Mouse (Mus musculus) lung, embryonic 16.5 days (tissue): Measurements from ENCODE around the gene Cys1. TPM values are rescaled to one million over a fixed set of nuclear protein-coding genes. Genes with fewer than 3 reads are reported as not detected.
A peak's percentile ranks its signal among the peaks of the same experiment; 100 is the strongest.

Source experiments
- ATAC-seq: fragments of 200-750 bp; cut with Nextera tagmentation; 2 replicates; pipeline ENCODE4 v1.8.0; 2017; ENCODE audit warnings: low read depth, mild to moderate bottlenecking, moderate library complexity
- H3K27ac ChIP-seq: fragments of 300-500 bp; sonication (generic); 2 replicates; pipeline ENCODE4 v1.5.1; 2014; ENCODE audit warnings: mild to moderate bottlenecking, control low read depth, low read length
- H3K27me3 ChIP-seq: fragments of 300-500 bp; sonication (generic); 2 replicates; pipeline ENCODE4 v1.6.1; 2014; ENCODE audit warnings: low read depth, low read length, mixed read lengths; ENCODE audit not compliant: control insufficient read depth, insufficient read depth
- H3K36me3 ChIP-seq: fragments of 300-500 bp; sonication (generic); 2 replicates; pipeline ENCODE4 v1.6.1; 2014; ENCODE audit warnings: low read length; ENCODE audit not compliant: control insufficient read depth, insufficient read depth
- H3K4me1 ChIP-seq: fragments of 300-500 bp; sonication (generic); replicated peaks from 2 replicates; pipeline ENCODE4 v1.6.1; 2014; ENCODE audit warnings: low read length, mixed read lengths; ENCODE audit not compliant: control insufficient read depth, insufficient read depth
- H3K4me2 ChIP-seq: fragments of 300-500 bp; sonication (generic); 2 replicates; pipeline ENCODE4 v1.6.1; 2014; ENCODE audit warnings: low read depth, low read length, control low read depth
- H3K4me3 ChIP-seq: fragments of 300-500 bp; sonication (generic); 2 replicates; pipeline ENCODE4 v1.5.1; 2014; ENCODE audit warnings: mild to moderate bottlenecking, low read length, control low read depth
- H3K9ac ChIP-seq: fragments of 300-500 bp; sonication (generic); 2 replicates; pipeline ENCODE4 v1.6.1; 2014; ENCODE audit warnings: low read length, control low read depth
- H3K9me3 ChIP-seq: fragments of 300-500 bp; sonication (generic); 2 replicates; pipeline ENCODE4 v1.6.1; 2016; ENCODE audit warnings: low read length; ENCODE audit not compliant: control insufficient read depth
- WGBS: fragments of 180-500 bp; shearing (Covaris S2); extraction: QIAGEN DNeasy Blood & Tissue Kit; methylation state at CpG from one replicate; pipeline ENCODE4 v1.1.7; 2014; 5-methylcytosine and 5-hydroxymethylcytosine counted together
- polyA plus RNA-seq: library from polyadenylated mRNA; unstranded; fragments of >200 nt; fragmentation: Nextera tagmentation; extraction: Ambion mirVana; gene quantifications from 2 replicates; pipeline ENCODE4 v1.2.1, GENCODE M21; 2015

Cys1 gene
- polyA plus RNA-seq, 1 experiment from 2014 or later, result 1.6 TPM

DNA sequence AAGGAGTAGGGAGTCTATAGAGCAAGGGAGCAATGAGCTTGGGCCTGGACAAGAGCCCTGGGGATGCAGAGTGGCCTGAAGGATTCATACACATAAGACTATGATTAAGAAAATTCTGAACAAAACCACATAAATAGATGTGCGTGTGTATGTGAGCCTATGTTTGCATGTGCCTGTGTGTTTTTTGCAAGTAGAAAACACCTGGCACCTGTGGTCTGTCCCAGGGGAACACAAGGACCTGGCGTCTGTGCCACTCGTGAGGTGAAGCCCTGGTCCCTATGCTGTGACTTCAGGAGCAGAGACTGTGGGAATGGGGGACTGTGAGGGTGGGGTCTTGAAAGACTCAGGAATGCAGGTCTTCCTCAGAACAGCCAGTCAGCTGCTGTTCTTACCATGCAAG, 47.0 kb downstream of the Cys1 start:
- Histone ChIP-seq H3K36me3 (no peaks in the 10 kb centered on the region), H3K27ac (no peak overlapping the region), H3K9me3 (no peaks in the 10 kb centered on the region), H3K4me1 (0 out of 2 replicates have a peak, but pooled peaks cover 2% of the 10 kb centered on the region), H3K27me3 (no peaks in the 10 kb centered on the region), H3K4me3 (no peak overlapping the region), H3K4me2 (no peak overlapping the region), H3K9ac (no peak overlapping the region)
- ATAC-seq, result no peak
- WGBS, result 77% methylated on average over 3 of the region's 3 CpGs

DNA sequence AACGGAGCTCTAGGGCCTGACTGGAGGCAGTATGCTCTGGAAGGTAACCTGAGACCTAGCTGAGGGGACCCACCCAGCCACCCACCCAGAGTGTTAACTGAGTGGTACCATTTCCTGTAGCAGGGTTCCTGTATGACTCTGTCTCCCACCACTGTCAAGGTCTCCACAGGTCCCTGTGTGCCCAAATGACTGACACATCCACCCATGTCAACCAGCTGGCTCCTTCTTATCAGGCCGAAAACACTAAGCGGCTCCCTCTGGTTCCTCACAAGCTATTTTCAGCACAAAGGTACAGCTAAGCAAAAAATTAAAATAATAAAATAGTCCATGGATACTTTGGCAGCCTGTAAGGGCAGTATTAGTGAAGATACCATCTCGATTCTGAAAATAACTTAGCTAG, 47.4 kb downstream of the Cys1 start:
- Histone ChIP-seq H3K9me3 (no peaks in the 10 kb centered on the region), H3K27ac (no peak overlapping the region), H3K27me3 (no peaks in the 10 kb centered on the region), H3K36me3 (no peaks in the 10 kb centered on the region), H3K9ac (no peak overlapping the region), H3K4me3 (no peak overlapping the region), H3K4me1 (0 out of 2 replicates have a peak, but pooled peaks cover 2% of the 10 kb centered on the region), H3K4me2 (no peak overlapping the region)
- ATAC-seq, result no peak
- whole genome bisulfite sequencing, result 63% methylated on average over 4 of the region's 4 CpGs

DNA sequence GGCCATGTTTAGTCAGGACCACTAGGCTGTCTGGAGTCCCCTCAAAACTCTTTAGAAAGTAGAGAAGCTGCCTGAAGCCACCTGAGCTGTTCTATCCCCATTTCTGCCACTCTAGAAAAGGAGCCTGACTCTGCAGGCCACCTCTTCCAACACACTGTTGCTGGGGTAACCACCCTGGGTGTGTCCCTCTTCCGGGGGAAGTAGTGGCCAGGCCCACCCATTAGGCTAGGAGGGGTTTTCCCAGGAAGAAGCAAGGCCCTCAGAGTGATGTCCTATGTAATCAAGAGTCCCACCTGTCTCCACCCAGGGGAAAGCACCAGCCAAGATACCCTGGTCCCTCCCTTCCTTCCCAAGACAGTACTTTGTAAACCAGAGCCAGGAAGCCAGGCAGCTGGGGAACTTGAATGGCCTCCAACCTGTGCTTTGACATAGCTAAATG, 47.8 kb downstream of the Cys1 start:
- H3K4me3 ChIP-seq, result no peak overlapping the region
- H3K4me1 ChIP-seq, result 0 out of 2 replicates have a peak, but pooled peaks cover 2% of the 10 kb centered on the region
- H3K4me2 ChIP-seq, result no peak overlapping the region
- no peaks in the 10 kb centered on the region for H3K36me3 ChIP-seq
- no peaks in the 10 kb centered on the region for H3K9me3 ChIP-seq
- H3K27me3 ChIP-seq, result no peaks in the 10 kb centered on the region
- no peak overlapping the region for H3K27ac ChIP-seq
- no peak for ATAC-seq
- 42% methylated on average over 1 of the region's 1 CpGs for WGBS
- no peak overlapping the region for H3K9ac ChIP-seq

DNA sequence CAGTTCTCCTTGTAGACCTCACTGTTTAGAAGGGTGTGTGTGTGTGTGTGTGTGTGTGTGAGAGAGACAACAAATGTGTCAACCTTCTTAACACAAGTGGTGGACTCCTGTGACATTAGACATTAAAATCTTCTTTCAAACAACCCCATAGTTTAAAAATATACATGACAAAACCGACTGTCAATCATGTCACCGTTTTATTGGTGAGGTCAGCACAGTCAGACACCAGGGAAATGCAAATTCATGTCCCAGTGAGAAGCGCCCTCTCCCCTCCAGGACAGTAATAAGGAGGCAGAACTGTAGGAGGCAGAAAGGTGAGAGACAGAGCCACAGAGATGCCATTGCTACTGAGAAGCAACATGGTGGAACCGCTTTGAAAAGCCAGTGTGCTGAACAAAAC, 49.2 kb downstream of the Cys1 start:
- no peak overlapping the region for H3K27ac ChIP-seq
- 60% methylated on average over 4 of the region's 4 CpGs for WGBS
- no peak for ATAC-seq

DNA sequence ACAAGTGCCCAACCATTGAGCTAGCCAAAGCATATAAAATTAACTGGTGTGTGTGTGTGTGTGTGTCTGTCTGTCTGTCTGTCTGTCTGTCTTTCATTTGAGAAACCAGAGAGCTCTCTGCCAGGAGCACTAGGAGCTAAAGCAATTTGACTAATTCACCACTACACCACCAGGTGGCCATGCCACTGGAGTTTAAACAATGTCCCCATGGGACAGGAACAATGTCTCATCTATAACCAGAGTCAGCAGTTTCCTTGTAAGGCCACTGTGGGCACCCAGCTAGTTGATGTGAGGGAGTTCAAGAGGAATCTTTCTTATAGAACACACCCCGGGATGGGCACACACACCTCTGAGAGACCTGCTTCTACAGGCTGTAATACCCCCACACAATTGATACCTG, 51.4 kb downstream of the Cys1 start:
- Histone ChIP-seq H3K9ac (no peak overlapping the region), H3K9me3 (no peaks in the 10 kb centered on the region), H3K36me3 (no peaks in the 10 kb centered on the region), H3K4me1 (no peaks in the 10 kb centered on the region), H3K4me2 (no peak overlapping the region), H3K27me3 (no peaks in the 10 kb centered on the region), H3K27ac (no peak overlapping the region), H3K4me3 (no peak overlapping the region)
- ATAC-seq, result no peak
- WGBS, result 70% methylated on average over 1 of the region's 1 CpGs

More for the DNA sequence above, 49.2 kb downstream of the Cys1 start:
- Histone ChIP-seq H3K4me1 (0 out of 2 replicates have a peak, but pooled peaks cover 2% of the 10 kb centered on the region), H3K4me3 (no peak overlapping the region), H3K27me3 (no peaks in the 10 kb centered on the region), H3K9me3 (no peaks in the 10 kb centered on the region), H3K9ac (no peak overlapping the region), H3K36me3 (no peaks in the 10 kb centered on the region), H3K4me2 (no peak overlapping the region)

DNA sequence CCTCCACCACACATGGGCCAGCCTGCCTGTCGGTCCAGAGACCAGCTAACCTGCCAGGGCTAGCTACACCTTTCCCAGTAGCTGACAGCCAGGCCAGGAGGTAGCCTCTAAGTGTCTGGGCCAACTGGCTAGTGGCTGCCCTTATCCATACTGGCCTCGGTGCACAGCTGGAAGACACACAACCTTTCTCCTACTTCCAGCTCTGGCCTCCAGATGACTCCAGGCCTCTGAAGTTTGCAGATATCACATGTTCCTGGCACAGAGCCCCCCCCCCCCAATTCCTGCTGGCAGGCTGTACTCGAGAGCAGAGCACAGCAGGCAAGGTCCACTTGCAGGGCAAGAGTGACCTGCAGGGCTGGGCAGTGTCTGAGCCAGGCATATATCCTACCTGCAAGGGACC, 54.4 kb downstream of the Cys1 start:
- Histone ChIP-seq H3K36me3 (no peaks in the 10 kb centered on the region), H3K4me1 (no peaks in the 10 kb centered on the region), H3K27me3 (no peaks in the 10 kb centered on the region), H3K9ac (no peak overlapping the region), H3K4me3 (no peak overlapping the region), H3K4me2 (no peak overlapping the region), H3K27ac (no peak overlapping the region), H3K9me3 (no peaks in the 10 kb centered on the region)
- no peak for ATAC-seq
- WGBS, result 31% methylated on average over 3 of the region's 3 CpGs

DNA sequence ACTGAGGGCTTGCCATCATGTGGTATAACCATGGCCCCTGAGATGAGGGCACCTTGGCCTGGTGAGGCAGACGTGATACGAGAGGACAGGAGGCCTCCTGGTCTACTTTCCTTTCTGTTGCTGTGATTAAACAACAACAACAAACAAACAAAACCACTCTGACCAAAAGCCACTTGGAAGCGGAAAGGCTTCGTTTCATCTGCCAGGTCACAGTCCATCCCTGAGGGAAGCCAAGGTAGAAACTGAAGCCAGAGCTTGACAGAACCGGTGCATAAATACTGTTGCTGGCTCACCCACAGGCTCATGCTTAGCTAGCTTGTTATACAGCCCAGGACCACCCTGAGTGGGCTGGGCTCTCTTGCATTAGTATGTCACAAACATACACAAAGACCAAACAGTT, 55.2 kb downstream of the Cys1 start:
- H3K4me2 ChIP-seq, result no peak overlapping the region

DNA sequence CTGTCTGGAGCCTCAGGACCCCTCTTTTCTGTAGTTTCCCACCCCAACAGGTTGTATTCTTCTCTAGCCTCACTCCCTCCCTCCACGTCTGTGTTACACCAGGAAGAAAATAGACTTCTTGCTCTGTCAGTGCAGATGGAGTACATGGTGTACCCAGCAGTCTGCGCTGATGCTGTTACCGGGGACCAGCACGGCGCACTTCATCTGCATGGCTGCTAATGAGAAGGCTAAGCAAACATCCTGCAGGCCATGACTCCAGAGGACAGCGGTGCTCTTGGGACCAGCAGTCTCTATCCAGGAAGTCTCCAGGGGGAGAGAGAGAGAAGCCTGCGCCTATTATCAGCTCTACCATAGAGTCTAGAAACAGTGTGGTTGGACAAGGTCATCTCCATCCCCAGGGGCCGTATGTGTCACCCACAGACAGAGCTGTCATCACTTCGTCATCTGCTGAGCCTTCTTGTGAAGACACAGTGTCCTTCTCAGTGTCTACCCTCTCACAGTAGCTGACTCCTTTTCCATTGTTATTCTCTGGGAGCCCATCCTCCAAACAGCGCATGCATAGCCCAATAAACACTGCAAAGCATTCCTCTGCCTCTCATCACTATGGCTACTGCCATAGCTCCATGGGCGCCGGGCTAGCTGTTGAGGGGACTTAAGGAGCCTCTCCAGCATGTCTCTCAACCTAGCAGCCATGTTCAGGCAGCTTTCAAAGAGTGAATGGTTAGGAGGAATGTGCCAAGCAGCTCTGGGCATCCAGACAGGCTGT, 57.9 kb downstream of the Cys1 start:
- Histone ChIP-seq H3K9me3 (no peaks in the 10 kb centered on the region), H3K9ac (no peak overlapping the region), H3K4me1 (no peaks in the 10 kb centered on the region), H3K4me2 (no peak overlapping the region), H3K36me3 (no peaks in the 10 kb centered on the region), H3K4me3 (no peak overlapping the region), H3K27ac (no peak overlapping the region), H3K27me3 (no peaks in the 10 kb centered on the region)
- 0 out of 2 replicates have a peak, but pooled peaks have one; percentile 47 for ATAC-seq
- WGBS, result 56% methylated on average over 12 of the region's 12 CpGs

More for the DNA sequence above, 55.2 kb downstream of the Cys1 start:
- Histone ChIP-seq H3K4me3 (no peak overlapping the region), H3K27ac (no peak overlapping the region), H3K9ac (no peak overlapping the region), H3K9me3 (no peaks in the 10 kb centered on the region), H3K4me1 (no peaks in the 10 kb centered on the region), H3K27me3 (no peaks in the 10 kb centered on the region), H3K36me3 (no peaks in the 10 kb centered on the region)
- no peak for ATAC-seq
- 86% methylated on average over 5 of the region's 5 CpGs for WGBS

DNA sequence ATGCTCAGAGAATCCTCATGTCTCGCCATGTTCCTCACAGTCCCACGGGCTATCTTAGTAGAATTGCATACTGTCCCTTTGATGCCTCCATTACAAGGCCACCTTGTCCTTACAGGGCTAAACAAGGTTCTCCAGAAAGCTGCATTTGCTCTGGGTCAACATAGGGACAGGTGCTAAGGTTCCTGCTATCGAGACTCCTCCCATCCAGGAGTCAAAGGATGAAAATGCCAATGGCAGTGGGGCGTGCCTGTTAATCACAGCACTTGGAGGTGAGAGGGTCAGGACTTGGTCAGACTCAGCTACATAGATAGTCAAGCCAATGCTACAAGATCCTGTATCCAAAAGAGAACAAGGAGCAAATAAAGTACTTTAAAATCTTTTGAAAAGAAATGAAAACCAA, 62.2 kb downstream of the Cys1 start:
- no peak for ATAC-seq
- no peaks in the 10 kb centered on the region for H3K36me3 ChIP-seq
- no peak overlapping the region for H3K27ac ChIP-seq

More for the DNA sequence above, 62.2 kb downstream of the Cys1 start:
- Histone ChIP-seq H3K27me3 (no peaks in the 10 kb centered on the region), H3K4me3 (no peak overlapping the region), H3K4me2 (no peak overlapping the region), H3K4me1 (no peaks in the 10 kb centered on the region), H3K9ac (no peak overlapping the region), H3K9me3 (no peaks in the 10 kb centered on the region)
- WGBS, result 65% methylated on average over 4 of the region's 4 CpGs
